Mouse (Mus musculus): ENCODE results near the gene Hrc. TPM values are rescaled to one million over a fixed set of nuclear protein-coding genes. Genes with fewer than 3 reads are reported as not detected.

The Hrc gene
- total and polyA plus RNA-seq, 3 experiments: 0.10 to 0.21 TPM; not detected in 1

DNA sequence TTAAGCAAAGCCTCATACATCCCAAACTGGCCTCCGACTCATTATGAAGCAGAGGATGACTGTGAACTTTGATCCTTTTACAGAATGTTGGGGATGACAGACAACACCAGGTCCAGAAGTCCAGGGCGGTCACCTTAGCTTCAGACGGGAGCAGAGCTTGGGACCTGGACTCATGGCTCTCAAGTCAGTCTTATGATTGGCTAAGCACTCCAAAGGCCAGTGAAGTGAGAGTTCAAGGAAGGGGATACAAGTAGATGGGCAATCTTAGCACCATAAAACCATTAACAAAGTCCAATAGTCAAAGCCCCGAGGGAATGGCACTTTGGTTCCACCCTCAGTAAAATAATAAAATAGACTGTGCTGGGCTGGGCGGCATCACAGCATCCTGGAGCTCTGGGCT lies 12.0 kb upstream of the Hrc start:
- Histone ChIP-seq H3K9me3 (replicated peaks; ENCODE audit: low read length) (peaks cover 17% of the 10 kb centered on the region), H3K4me3 (replicated peaks in 1 of 3; ENCODE audit: low read depth in 2 of 3, low read length in 2 of 3, poor library complexity in 1 of 3) (no peak overlapping the region), H3K27ac (ENCODE audit: insufficient read depth, low read depth) (no peak overlapping the region), H3K4me2 (ENCODE audit: insufficient read depth, low read depth, poor library complexity, severe bottlenecking) (no peak overlapping the region), H3K36me3 (replicated peaks in 1 of 2; ENCODE audit: control insufficient read depth in 1 of 2, insufficient read depth in 1 of 2, low read length in 1 of 2) (peaks cover 0 to 19% of the 10 kb centered on the region in 2 experiments), H3K9ac (ENCODE audit: insufficient read depth, low read depth) (no peak overlapping the region), H3K79me2 (replicated peaks; ENCODE audit: control insufficient read depth, extremely low read depth, insufficient read depth, poor library complexity, severe bottlenecking) (no peaks in the 10 kb centered on the region), H3K4me1 (ENCODE audit: control insufficient read depth in 1 of 2, insufficient read depth in 2 of 2) (no peaks in the 10 kb centered on the region), H3K27me3 (replicated peaks) (peaks cover 4% of the 10 kb centered on the region)
- in situ Hi-C loops (cut with MboI; ENCODE audit: low pct_ligation_motif_present, low pct_unique_long_range_greater_than_20kb, low sequenced_read_pairs) (no loop called here), dilution Hi-C loops (cut with MboI; ENCODE audit: extremely low pct_ligation_motif_present, extremely low pct_unique_long_range_greater_than_20kb, low sequenced_read_pairs) (no loop called here)
- TF ChIP-seq KAT2A (IDR thresholded peaks at IDR 0.05; ENCODE audit: insufficient replicate concordance, low read length): no peak
- no peak for TF ChIP-seq ZC3H11A (IDR thresholded peaks at IDR 0.05; ENCODE audit: low read depth, low read length)
- TF ChIP-seq HCFC1 (IDR thresholded peaks at IDR 0.05; ENCODE audit: low read depth, low read length): no peak
- no peak for TF ChIP-seq CHD2 (IDR thresholded peaks at IDR 0.05; ENCODE audit: low read length)
- TF ChIP-seq E2F4 (IDR thresholded peaks at IDR 0.05; ENCODE audit: insufficient replicate concordance, low read depth, low read length): no peak
- no peak for TF ChIP-seq JUN (IDR thresholded peaks at IDR 0.05; ENCODE audit: insufficient read depth, low read depth, low read length)
- no peak for TF ChIP-seq NELFE (IDR thresholded peaks at IDR 0.05; ENCODE audit: low read depth, low read length)
- no peak for TF ChIP-seq TCF12 (IDR thresholded peaks at IDR 0.05; ENCODE audit: low read depth, low read length)
- TF ChIP-seq ETS1 (conservative IDR thresholded peaks at IDR 0.05; ENCODE audit: low read depth, low read length): no peak
- no peak for TF ChIP-seq USF1 (IDR thresholded peaks at IDR 0.05; ENCODE audit: low read depth, low read length)
- no peak for TF ChIP-seq ZMIZ1 (IDR thresholded peaks at IDR 0.05; ENCODE audit: low read depth, low read length)
- TF ChIP-seq MYC (IDR thresholded peaks at IDR 0.05; ENCODE audit: low read depth, low read length): no peak
- no peak for TF ChIP-seq GABPA (IDR thresholded peaks at IDR 0.05; ENCODE audit: insufficient replicate concordance, low read depth, low read length)
- DNase-seq (ENCODE audit: extremely low read depth): no peak

DNA sequence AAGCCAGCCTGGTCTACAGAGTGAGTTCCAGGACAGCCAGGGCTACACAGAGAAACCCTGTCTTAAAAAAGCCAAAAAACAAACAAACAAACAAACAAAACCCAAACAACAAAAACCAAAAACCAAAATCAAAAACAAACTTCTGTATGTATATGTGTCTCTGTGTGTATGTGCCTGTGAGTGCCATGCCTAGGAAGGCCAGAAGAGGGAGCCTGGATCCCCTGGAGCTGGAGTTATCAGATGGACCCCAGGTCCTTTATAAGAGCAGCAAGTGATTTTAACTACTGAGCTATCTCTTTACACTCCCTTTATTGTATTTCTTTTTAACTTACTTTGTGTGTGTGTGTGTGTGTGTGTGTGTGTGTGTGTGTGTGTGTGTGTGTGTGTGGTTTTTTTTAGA lies 9.3 kb upstream of the Hrc start:
- DNase-seq (ENCODE audit: extremely low read depth): no peak
- dilution Hi-C loops (cut with MboI; ENCODE audit: extremely low pct_ligation_motif_present, extremely low pct_unique_long_range_greater_than_20kb, low sequenced_read_pairs): no loop called here
- H3K27me3 ChIP-seq (replicated peaks): peaks cover 14% of the 10 kb centered on the region

More for the DNA sequence above, 9.3 kb upstream of the Hrc start:
- no peak overlapping the region for H3K4me2 ChIP-seq (ENCODE audit: insufficient read depth, low read depth, poor library complexity, severe bottlenecking)
- no peaks in the 10 kb centered on the region for H3K79me2 ChIP-seq (replicated peaks; ENCODE audit: control insufficient read depth, extremely low read depth, insufficient read depth, poor library complexity, severe bottlenecking)
- no peak overlapping the region for H3K27ac ChIP-seq (ENCODE audit: insufficient read depth, low read depth)
- in situ Hi-C loops (cut with MboI; ENCODE audit: low pct_ligation_motif_present, low pct_unique_long_range_greater_than_20kb, low sequenced_read_pairs): no loop called here
- TF ChIP-seq POLR2A (IDR thresholded peaks at IDR 0.05; ENCODE audit: low read depth, low read length) (no peak), ZMIZ1 (IDR thresholded peaks at IDR 0.05; ENCODE audit: low read depth, low read length) (no peak), EP300 (IDR thresholded peaks at IDR 0.05; ENCODE audit: low read length) (no peak), MEF2A (IDR thresholded peaks at IDR 0.05; ENCODE audit: borderline replicate concordance, low read depth, low read length) (no peak), MXI1 (IDR thresholded peaks at IDR 0.05; ENCODE audit: low read depth, low read length) (no peak), MAFK (IDR thresholded peaks at IDR 0.05; ENCODE audit: insufficient replicate concordance, low read length) (no peak), NELFE (IDR thresholded peaks at IDR 0.05; ENCODE audit: low read depth, low read length) (no peak), ELF1 (IDR thresholded peaks at IDR 0.05; ENCODE audit: low read depth, low read length) (no peak), USF1 (IDR thresholded peaks at IDR 0.05; ENCODE audit: low read depth, low read length) (no peak), CTCF (conservative IDR thresholded peaks at IDR 0.05 in 1 of 2, IDR thresholded peaks at IDR 0.05 in 1 of 2; ENCODE audit: low read depth in 2 of 2, low read length in 2 of 2) (no peak), ZC3H11A (IDR thresholded peaks at IDR 0.05; ENCODE audit: low read depth, low read length) (no peak), USF2 (conservative IDR thresholded peaks at IDR 0.05; ENCODE audit: low read depth, low read length) (no peak), POLR2AphosphoS2 (IDR thresholded peaks at IDR 0.05; ENCODE audit: low read depth, low read length) (no peak), IRF4 (IDR thresholded peaks at IDR 0.05; ENCODE audit: low read depth, low read length) (no peak)
- no peak overlapping the region for H3K9ac ChIP-seq (ENCODE audit: insufficient read depth, low read depth)
- H3K36me3 ChIP-seq (replicated peaks in 1 of 2; ENCODE audit: control insufficient read depth in 1 of 2, insufficient read depth in 1 of 2, low read length in 1 of 2): peaks cover 0 to 9% of the 10 kb centered on the region in 2 experiments
- H3K9me3 ChIP-seq (replicated peaks; ENCODE audit: low read length): peaks cover 17% of the 10 kb centered on the region
- H3K4me1 ChIP-seq (ENCODE audit: control insufficient read depth in 1 of 2, insufficient read depth in 2 of 2): no peaks in the 10 kb centered on the region
- no peak overlapping the region for H3K4me3 ChIP-seq (replicated peaks in 1 of 3; ENCODE audit: low read depth in 2 of 3, low read length in 2 of 3, poor library complexity in 1 of 3)
